10 mouse cellular contexts compared by ENCODE assay signal in the genomic region with DNA sequence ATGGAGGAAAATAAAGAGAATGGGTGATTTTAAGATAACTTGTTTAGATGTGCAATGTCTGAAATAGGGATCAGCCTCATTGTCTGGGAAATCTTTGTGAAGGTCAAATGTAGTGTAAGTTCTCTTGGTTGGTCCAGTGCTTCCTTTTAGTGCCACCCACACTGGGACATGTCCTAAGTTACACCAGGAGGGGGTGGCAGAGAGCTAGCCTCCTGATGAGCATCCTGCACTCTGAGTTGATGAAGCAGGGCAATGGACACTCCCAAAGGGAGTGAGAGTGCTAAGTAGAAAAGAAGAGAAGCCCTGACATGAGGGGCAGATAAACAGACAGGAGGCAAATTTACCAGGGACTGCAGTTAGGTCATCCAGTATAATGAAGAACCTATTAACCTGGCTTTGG. TPM values are rescaled to one million over a fixed set of nuclear protein-coding genes. Genes with fewer than 3 reads are reported as not detected.
DNase-seq lines count a peak whose midpoint lies in the region; ATAC-seq and TF ChIP-seq lines count a peak whose summit lies in the region.
"Had no signal": no experiment of that assay in that cellular context is flagged by ENCODE, and none has a peak within 500 bp of the region (broad histone marks: within the 10 kb centered on the region; RNA-seq: fewer than 3 reads in every experiment).

No protein-coding gene starts in this region.

- no peak for ATAC-seq in intestine, postnatal 0 days
- no peak for ATAC-seq in intestine, embryonic 15.5 days
- peak; percentile 58; the same call in 1 of the 2 replicates for ATAC-seq in common myeloid progenitor, adult 5-6 weeks (replicated peaks; ENCODE audit: low read depth, poor library complexity, severe bottlenecking)

- H3K27ac ChIP-seq in intestine, postnatal 0 days (ENCODE audit: low read depth, low read length), result no peak overlapping the region
- H3K27ac ChIP-seq in intestine, embryonic 15.5 days, result no peak overlapping the region
- H3K27ac ChIP-seq in left cerebral cortex, adult 2 months, result no peak overlapping the region
- H3K27ac ChIP-seq: neural tube, embryonic 13.5 days had no signal

- peak; percentile 71 for TF ChIP-seq CTCF in intestine, postnatal 0 days (IDR thresholded peaks at IDR 0.05; ENCODE audit: low read depth)
- TF ChIP-seq CTCF in left cerebral cortex, adult 2 months (IDR thresholded peaks at IDR 0.05), result peak; percentile 51

- H3K4me3 ChIP-seq in intestine, postnatal 0 days (ENCODE audit: low read depth, low read length), result no peak overlapping the region
- no peak overlapping the region for H3K4me3 ChIP-seq in intestine, embryonic 15.5 days (replicated peaks)
- no peak overlapping the region for H3K4me3 ChIP-seq in left cerebral cortex, adult 2 months
- H3K4me3 ChIP-seq: neural tube, embryonic 13.5 days had no signal

- no peaks in the 10 kb centered on the region for H3K27me3 ChIP-seq in intestine, postnatal 0 days (replicated peaks; ENCODE audit: control insufficient read depth, insufficient read depth, low read length)
- H3K27me3 ChIP-seq in intestine, embryonic 15.5 days (replicated peaks), result no peaks in the 10 kb centered on the region
- H3K27me3 ChIP-seq: neural tube, embryonic 13.5 days had no signal

- no peaks in the 10 kb centered on the region for H3K4me1 ChIP-seq in intestine, postnatal 0 days (replicated peaks; ENCODE audit: control insufficient read depth, insufficient read depth, low read length)
- H3K4me1 ChIP-seq in intestine, embryonic 15.5 days (replicated peaks), result no peaks in the 10 kb centered on the region
- H3K4me1 ChIP-seq: neural tube, embryonic 13.5 days had no signal

- H3K4me2 ChIP-seq in intestine, postnatal 0 days (replicated peaks; ENCODE audit: low read depth), result no peak overlapping the region
- no peak overlapping the region for H3K4me2 ChIP-seq in intestine, embryonic 15.5 days (replicated peaks)
- H3K4me2 ChIP-seq: neural tube, embryonic 13.5 days had no signal

- H3K9ac ChIP-seq in intestine, postnatal 0 days (ENCODE audit: low read depth, low read length), result no peak overlapping the region
- no peak overlapping the region for H3K9ac ChIP-seq in intestine, embryonic 15.5 days
- H3K9ac ChIP-seq: neural tube, embryonic 13.5 days had no signal

- no peaks in the 10 kb centered on the region for H3K36me3 ChIP-seq in intestine, postnatal 0 days (ENCODE audit: control insufficient read depth, insufficient read depth)
- H3K36me3 ChIP-seq in intestine, embryonic 15.5 days, result no peaks in the 10 kb centered on the region
- H3K36me3 ChIP-seq: neural tube, embryonic 13.5 days had no signal

- DNase-seq in Muller cell, postnatal 12 days (ENCODE audit: inconsistent ontology term), result peak; percentile 24
- peak; percentile 6 to 32 for DNase-seq in heart, postnatal 14 days
- peak in 1 of 2 experiments; percentile 22 for DNase-seq in left cerebral cortex, adult 2 months (ENCODE audit: extremely low spot score in 1 of 2, low spot score in 2 of 2)
- DNase-seq in right cerebral cortex, postnatal 14 days, result peak; percentile 15
- no peak for DNase-seq in spleen, adult 18-20 months

- intact Hi-C loops in heart, postnatal 14 days (cut with DNase I), result loop anchor here (5.0 kb wide), 1 partner anchor 543 kb away; no protein-coding TSS in a partner anchor
- intact Hi-C loops in left cerebral cortex, adult 2 months (cut with DNase I), result loop anchor here (5.0 kb wide), 1 partner anchor 103 kb away; no protein-coding TSS in a partner anchor

- no peaks in the 10 kb centered on the region for H3K9me3 ChIP-seq in intestine, postnatal 0 days (ENCODE audit: control insufficient read depth)
- H3K9me3 ChIP-seq in intestine, embryonic 15.5 days, result no peaks in the 10 kb centered on the region
- H3K9me3 ChIP-seq: neural tube, embryonic 13.5 days had no signal

RNA-seq across cellular contexts. Expression of gene Gm7073, which starts 35.1 kb away (rescaled TPM):
- not detected in 2 replicates for polyA plus RNA-seq in intestine, postnatal 0 days (2015; fragmentation: Nextera tagmentation; extraction: Ambion mirVana)
- polyA plus RNA-seq in intestine, embryonic 15.5 days (2015; fragmentation: Nextera tagmentation; extraction: Ambion mirVana), result not detected in 2 replicates
- not detected in 2 replicates for total RNA-seq in common myeloid progenitor, adult 5-6 weeks (2017)
- total RNA-seq in heart, postnatal 14 days (2021), result not detected
- total RNA-seq in left cerebral cortex, adult 2 months (2021), result not detected
- polyA plus RNA-seq: large intestine, adult 2 months; neural tube, embryonic 13.5 days had no signal

Comparison
In these comparisons a context has a peak if more than half of its experiments do, and no peak if none do; other contexts are left out.
1. DNase-seq: peak in Muller cell, postnatal 12 days (single experiment), heart, postnatal 14 days (2 of 2) and right cerebral cortex, postnatal 14 days (single experiment); none in spleen, adult 18-20 months (0 of 2).